Mouse (Mus musculus) intestine, embryonic 15.5 days (tissue): Measurements from ENCODE around the gene Gm10447. TPM values are rescaled to one million over a fixed set of nuclear protein-coding genes. Genes with fewer than 3 reads are reported as not detected.
"Not testable (repeated sequence)": the region's sequence is repeated elsewhere in the genome, so short reads cannot be mapped to it uniquely, and the experiment has no call there.

Source experiments
- ATAC-seq: fragments of 200-750 bp; cut with Nextera tagmentation; 2 replicates; pipeline ENCODE4 v1.8.0; 2017; ENCODE audit warnings: moderate TSS enrichment, moderate library complexity
- H3K27ac ChIP-seq: fragments of 300-500 bp; sonication (generic); 2 replicates; pipeline ENCODE4 v1.5.1; 2015; ENCODE audit warnings: mild to moderate bottlenecking, inconsistent platforms
- H3K27me3 ChIP-seq: fragments of 300-500 bp; sonication (generic); replicated peaks from 2 replicates; pipeline ENCODE4 v1.6.1; 2015; ENCODE audit warnings: inconsistent platforms
- H3K36me3 ChIP-seq: fragments of 300-500 bp; sonication (generic); 2 replicates; pipeline ENCODE4 v1.6.1; 2015; ENCODE audit warnings: inconsistent platforms
- H3K4me1 ChIP-seq: fragments of 300-500 bp; sonication (generic); replicated peaks from 2 replicates; pipeline ENCODE4 v1.6.1; 2015; ENCODE audit warnings: inconsistent platforms
- H3K4me2 ChIP-seq: fragments of 300-500 bp; sonication (generic); replicated peaks from 2 replicates; pipeline ENCODE4 v1.6.1; 2015; ENCODE audit warnings: mild to moderate bottlenecking, inconsistent platforms
- H3K4me3 ChIP-seq: fragments of 300-500 bp; sonication (generic); replicated peaks from 2 replicates; pipeline ENCODE4 v1.5.1; 2015; ENCODE audit warnings: inconsistent platforms
- H3K9ac ChIP-seq: fragments of 300-500 bp; sonication (generic); 2 replicates; pipeline ENCODE4 v1.6.1; 2015; ENCODE audit warnings: inconsistent platforms
- H3K9me3 ChIP-seq: fragments of 300-500 bp; sonication (generic); 2 replicates; pipeline ENCODE4 v1.6.1; 2016; ENCODE audit warnings: inconsistent platforms
- WGBS: fragments of 180-500 bp; shearing (Covaris S2); methylation state at CpG from one replicate; pipeline ENCODE4 v1.1.7; 2015; 5-methylcytosine and 5-hydroxymethylcytosine counted together
- polyA plus RNA-seq: library from polyadenylated mRNA; unstranded; fragments of >200 nt; fragmentation: Nextera tagmentation; extraction: Ambion mirVana; gene quantifications from 2 replicates; pipeline ENCODE4 v1.2.1, GENCODE M21; 2015

Gene Gm10447
- polyA plus RNA-seq, 1 experiment from 2014 or later: 0.10 TPM

DNA sequence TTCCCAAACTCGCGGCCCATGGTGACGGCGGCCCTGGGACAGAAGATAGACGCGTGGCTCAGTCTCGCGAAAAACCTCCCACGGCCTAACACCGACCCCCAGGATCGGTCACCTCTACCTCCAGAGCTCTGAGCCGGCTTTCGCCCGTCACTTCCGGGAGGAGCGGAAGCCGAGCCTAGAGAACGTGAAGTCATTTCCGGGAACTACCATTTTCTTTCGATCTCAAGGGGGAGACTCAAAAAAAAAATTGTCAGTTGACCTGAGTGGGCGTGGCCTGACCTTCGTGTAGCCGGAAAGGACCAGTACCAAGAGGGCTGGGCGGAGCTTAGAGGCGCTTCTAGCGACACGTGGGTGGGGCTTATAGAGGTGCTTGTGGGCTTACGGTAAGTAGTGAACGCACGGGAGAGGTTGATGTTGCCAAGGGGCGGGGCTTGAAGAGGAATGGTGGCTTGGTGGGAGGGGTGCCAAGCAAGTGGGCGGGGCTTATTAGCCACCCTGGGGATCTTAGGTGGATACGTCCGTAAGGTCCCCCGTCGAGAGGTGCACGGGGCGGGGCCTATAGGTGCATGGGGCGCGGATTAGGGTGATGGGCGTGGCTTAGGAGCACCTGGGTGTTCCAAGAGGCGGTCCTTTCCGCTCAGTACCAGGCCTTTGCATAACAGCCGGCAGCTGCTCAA lies 26.1 kb downstream of the Gm10447 start, which contains the start of the genes Uqcrq and Gdf9:
Gene Uqcrq, minus strand, starts transcription at position 162 of the 677 bp plus-strand sequence.
Gene Gdf9, plus strand, starts transcription at position 354 of the 677 bp plus-strand sequence.
- H3K27me3 ChIP-seq: no peaks in the 10 kb centered on the region
- H3K4me3 ChIP-seq: peak within 1 kb of the TSS; percentile 90
- peak within 1 kb of the TSS; percentile 91 for H3K9ac ChIP-seq
- H3K36me3 ChIP-seq: peaks cover 9% of the 10 kb centered on the region; the same call in 1 of the 2 replicates
- peak; percentile 96 for ATAC-seq
- peak within 1 kb of the TSS; percentile 78 for H3K4me2 ChIP-seq
- under 1% methylated on average over 44 of the region's 44 CpGs for WGBS
- H3K27ac ChIP-seq: peak within 1 kb of the TSS; percentile 85
- H3K9me3 ChIP-seq: no peaks in the 10 kb centered on the region
- H3K4me1 ChIP-seq: peaks cover 8% of the 10 kb centered on the region; the same call in 1 of the 2 replicates

DNA sequence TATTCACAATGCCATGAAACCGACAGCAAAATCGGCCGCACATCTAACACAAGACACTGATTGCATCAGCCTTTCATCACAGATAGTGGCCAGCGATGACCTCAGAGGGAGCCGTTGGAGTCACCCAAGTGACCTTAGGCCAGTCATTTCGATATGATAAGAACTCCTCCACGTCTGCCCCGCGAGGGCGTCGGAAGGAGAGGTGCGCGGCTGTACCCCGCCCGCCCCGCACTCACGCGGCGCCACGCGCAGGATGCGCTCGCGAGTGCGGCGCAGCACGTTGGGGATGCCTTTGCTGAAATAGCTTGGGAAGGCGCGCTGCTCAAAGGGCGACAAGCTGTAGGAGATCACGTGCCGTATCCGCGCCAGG lies 26.6 kb downstream of the Gm10447 start:
- Histone ChIP-seq H3K9ac (peak overlapping the region; percentile 91), H3K27me3 (no peaks in the 10 kb centered on the region), H3K4me1 (peaks cover 8% of the 10 kb centered on the region; the same call in 1 of the 2 replicates), H3K4me2 (peak overlapping the region; percentile 78), H3K4me3 (peak overlapping the region; percentile 90), H3K36me3 (peaks cover 9% of the 10 kb centered on the region; the same call in 1 of the 2 replicates), H3K9me3 (no peaks in the 10 kb centered on the region), H3K27ac (peak overlapping the region; percentile 85)
- WGBS: under 1% methylated on average over 34 of the region's 34 CpGs
- ATAC-seq: no peak

DNA sequence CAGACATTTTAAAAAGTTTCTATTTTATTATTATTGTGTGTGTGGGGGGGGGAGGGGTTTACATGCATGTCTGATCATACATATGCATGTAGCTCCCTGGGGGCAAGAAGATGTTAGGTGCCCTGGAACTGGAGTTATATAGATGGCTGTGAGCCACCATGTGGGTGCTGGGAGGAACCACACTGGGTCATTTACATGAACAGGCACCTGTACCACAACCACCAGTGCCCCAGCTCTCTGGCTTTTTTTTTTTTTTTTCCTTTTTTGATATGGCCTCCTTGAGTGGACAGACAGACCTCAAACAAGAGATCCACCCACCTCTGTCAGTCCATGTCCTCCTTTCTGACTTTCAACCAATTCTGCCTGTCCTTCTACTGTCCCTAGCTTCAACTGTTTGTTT lies 27.7 kb downstream of the Gm10447 start:
- H3K9ac ChIP-seq: no peak overlapping the region
- H3K9me3 ChIP-seq: no peaks in the 10 kb centered on the region
- H3K4me1 ChIP-seq: peaks cover 8% of the 10 kb centered on the region; the same call in 1 of the 2 replicates
- ATAC-seq: no peak
- H3K27me3 ChIP-seq: no peaks in the 10 kb centered on the region
- H3K4me3 ChIP-seq: peak overlapping the region; percentile 90; the same call in 1 of the 2 replicates
- H3K27ac ChIP-seq: no peak overlapping the region
- H3K4me2 ChIP-seq: peak overlapping the region; percentile 78
- peaks cover 9% of the 10 kb centered on the region; the same call in 1 of the 2 replicates for H3K36me3 ChIP-seq

DNA sequence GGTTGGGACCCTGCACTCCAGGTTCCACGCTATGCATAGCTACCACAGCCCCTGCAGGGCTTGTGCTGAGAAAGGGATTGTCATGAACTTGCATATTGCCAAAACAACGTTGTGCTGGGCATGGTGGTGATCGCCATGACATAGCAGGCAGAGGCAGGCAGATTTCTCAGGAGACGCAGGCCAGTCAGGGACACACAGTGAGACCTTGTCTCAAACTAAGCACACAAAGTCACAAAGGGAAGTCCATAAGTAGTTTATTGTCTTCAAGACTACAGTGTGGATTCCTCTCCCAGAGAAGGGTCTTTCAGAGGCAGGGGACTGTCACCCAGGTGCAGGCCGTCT lies 28.2 kb downstream of the Gm10447 start:
- Histone ChIP-seq H3K4me2 (no peak overlapping the region), H3K4me3 (no peak overlapping the region), H3K9me3 (no peaks in the 10 kb centered on the region), H3K36me3 (peaks cover 9% of the 10 kb centered on the region; the same call in 1 of the 2 replicates), H3K27ac (no peak overlapping the region), H3K27me3 (no peaks in the 10 kb centered on the region), H3K9ac (no peak overlapping the region), H3K4me1 (peaks cover 8% of the 10 kb centered on the region; the same call in 1 of the 2 replicates)
- no peak for ATAC-seq
- 97% methylated on average over 5 of the region's 5 CpGs for WGBS

DNA sequence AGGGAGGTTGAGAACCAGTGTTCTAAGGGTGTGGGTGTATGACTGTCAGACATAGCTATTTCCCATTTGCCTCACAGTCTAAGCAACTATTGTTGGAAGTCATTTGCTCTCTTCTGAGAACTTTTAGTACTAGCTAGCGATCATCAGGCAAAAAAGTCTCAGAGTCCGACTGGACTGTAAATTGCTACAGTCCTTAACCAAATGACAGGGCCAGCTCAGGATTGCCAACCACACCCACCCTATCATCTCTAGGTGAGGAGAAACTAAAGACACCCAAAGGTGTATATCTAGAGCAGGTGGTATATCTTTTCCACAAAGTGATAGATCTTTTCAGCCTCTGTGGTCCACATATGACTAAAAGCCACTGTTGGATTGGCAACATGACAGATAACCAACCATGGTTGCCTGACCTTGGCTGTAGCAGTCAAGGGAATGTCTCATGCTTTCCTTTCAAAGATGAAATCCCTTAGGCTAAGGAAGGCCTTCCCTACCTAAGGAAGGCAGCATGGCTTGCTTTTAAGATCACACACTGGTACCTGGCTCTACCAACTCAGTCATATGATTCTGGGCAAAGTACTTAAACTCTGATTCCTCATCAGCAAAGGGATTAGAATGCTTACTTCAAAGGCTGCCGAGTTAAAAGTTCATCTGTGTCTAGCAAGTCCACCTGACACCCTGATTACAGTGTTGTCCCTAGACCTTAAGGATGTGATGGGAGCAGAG lies 28.8 kb downstream of the Gm10447 start:
- Histone ChIP-seq H3K4me2 (no peak overlapping the region), H3K4me1 (peaks cover 8% of the 10 kb centered on the region; the same call in 1 of the 2 replicates), H3K9me3 (no peaks in the 10 kb centered on the region), H3K27me3 (no peaks in the 10 kb centered on the region), H3K4me3 (no peak overlapping the region), H3K9ac (no peak overlapping the region), H3K36me3 (peaks cover 9% of the 10 kb centered on the region; the same call in 1 of the 2 replicates), H3K27ac (no peak overlapping the region)
- WGBS: 87% methylated on average over 3 of the region's 3 CpGs
- ATAC-seq: no peak

DNA sequence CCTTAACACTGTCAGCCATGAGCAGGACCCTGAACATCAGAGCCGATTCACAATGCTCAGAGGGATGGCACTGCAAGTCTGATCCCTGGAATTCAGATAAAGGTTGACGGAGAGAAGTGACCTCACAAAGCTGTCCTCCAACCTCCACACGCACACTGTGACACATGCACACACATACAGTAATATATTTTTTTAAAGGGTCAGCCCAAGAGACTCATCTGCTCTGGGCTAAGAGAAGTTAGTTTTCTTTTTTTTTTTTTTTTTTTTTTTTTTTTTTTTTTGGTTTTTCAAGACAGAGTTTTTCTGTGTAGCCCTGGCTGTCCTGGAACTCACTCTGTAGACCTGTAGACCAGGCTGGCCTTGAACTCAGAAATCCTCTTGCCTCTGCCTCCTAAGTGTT lies 30.0 kb downstream of the Gm10447 start:
- H3K4me1 ChIP-seq, ATAC-seq, H3K36me3 ChIP-seq, H3K9ac ChIP-seq, H3K9me3 ChIP-seq, H3K4me3 ChIP-seq, H3K27me3 ChIP-seq, H3K4me2 ChIP-seq, H3K27ac ChIP-seq: not testable (repeated sequence)
- WGBS: 87% methylated on average over 3 of the region's 3 CpGs

DNA sequence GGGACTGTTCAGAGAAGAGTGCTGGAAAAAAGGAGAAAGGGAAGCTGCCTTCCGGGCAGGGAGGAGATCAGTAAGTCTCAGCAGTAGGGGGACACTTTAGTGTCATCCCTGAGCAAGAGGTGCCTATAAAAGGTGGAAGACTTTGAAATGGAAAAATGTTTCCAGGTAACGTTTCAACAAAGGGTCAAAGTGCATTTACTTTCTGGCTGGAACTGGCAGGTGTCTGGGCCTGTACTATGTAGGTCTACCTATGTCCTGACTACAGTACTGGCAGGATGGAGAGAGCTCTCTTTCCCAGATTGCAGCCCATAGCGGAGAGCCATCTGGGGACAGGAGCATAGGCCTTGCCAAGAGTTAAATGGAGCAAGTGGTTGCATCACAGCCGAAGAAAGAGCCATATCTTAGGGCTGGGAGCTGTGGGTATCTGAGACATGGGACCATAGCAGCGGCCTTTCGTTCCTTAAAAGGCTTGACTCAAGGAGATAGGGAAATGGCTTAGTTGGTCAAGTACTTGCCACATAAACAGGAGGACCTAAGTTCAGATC lies 31.1 kb downstream of the Gm10447 start:
- Histone ChIP-seq H3K27ac (no peak overlapping the region), H3K9me3 (no peaks in the 10 kb centered on the region), H3K4me1 (peaks cover 5% of the 10 kb centered on the region; the same call in 1 of the 2 replicates), H3K36me3 (peaks cover 9% of the 10 kb centered on the region; the same call in 1 of the 2 replicates), H3K4me3 (no peak overlapping the region), H3K9ac (no peak overlapping the region), H3K4me2 (no peak overlapping the region), H3K27me3 (no peaks in the 10 kb centered on the region)
- 79% methylated on average over 6 of the region's 6 CpGs for WGBS
- ATAC-seq: no peak

DNA sequence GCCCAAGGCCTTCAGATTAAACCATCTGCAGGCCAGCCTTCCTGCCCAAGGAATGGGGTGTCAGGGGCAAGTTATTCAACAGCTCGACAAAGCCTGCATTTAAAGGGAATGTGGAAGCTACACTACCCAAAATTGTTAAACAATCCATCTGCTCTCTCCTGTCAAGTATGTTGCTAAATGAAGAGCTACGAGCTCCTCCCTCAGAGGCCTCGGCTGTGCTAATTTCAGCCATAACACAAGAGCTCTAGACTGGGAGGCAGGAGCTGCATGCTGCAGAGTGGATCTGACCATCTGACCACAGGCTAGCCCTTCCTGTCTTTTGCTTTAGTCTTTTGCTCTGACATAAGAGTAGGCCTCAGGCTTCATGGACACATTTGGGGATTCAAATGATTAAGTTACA lies 31.7 kb downstream of the Gm10447 start:
- H3K4me2 ChIP-seq: no peak overlapping the region
- H3K4me1 ChIP-seq: peaks cover 5% of the 10 kb centered on the region; the same call in 1 of the 2 replicates
- no peak for ATAC-seq
- H3K9ac ChIP-seq: no peak overlapping the region
- WGBS: 55% methylated on average over 3 of the region's 3 CpGs
- no peaks in the 10 kb centered on the region for H3K9me3 ChIP-seq
- peaks cover 10% of the 10 kb centered on the region for H3K36me3 ChIP-seq
- H3K27ac ChIP-seq: no peak overlapping the region
- H3K27me3 ChIP-seq: no peaks in the 10 kb centered on the region
- H3K4me3 ChIP-seq: no peak overlapping the region

DNA sequence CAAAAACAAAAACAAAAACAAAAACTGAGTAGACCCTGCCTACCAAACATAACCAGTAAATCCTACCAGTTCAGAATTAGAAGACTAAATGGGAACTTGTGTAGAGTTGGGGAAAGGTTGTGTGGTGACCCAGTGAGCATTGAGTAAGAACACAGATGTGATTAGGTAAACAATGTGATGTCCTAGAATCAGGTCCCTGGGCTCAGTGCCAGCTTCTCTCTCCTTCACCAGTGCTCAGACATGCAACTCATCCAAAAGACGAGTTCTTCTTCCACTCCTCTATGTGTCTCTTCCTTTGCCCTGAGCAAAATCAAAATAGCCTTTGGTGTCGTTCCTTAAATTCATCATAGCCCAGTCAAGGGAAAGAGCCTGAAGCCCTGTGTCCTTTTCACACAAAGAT lies 32.1 kb downstream of the Gm10447 start:
- Histone ChIP-seq H3K9ac (no peak overlapping the region), H3K36me3 (peaks cover 14% of the 10 kb centered on the region), H3K27me3 (no peaks in the 10 kb centered on the region), H3K4me1 (peaks cover 5% of the 10 kb centered on the region; the same call in 1 of the 2 replicates), H3K9me3 (no peaks in the 10 kb centered on the region), H3K27ac (no peak overlapping the region), H3K4me2 (no peak overlapping the region), H3K4me3 (no peak overlapping the region)
- ATAC-seq: no peak
- 60% methylated on average over 2 of the region's 2 CpGs for WGBS

DNA sequence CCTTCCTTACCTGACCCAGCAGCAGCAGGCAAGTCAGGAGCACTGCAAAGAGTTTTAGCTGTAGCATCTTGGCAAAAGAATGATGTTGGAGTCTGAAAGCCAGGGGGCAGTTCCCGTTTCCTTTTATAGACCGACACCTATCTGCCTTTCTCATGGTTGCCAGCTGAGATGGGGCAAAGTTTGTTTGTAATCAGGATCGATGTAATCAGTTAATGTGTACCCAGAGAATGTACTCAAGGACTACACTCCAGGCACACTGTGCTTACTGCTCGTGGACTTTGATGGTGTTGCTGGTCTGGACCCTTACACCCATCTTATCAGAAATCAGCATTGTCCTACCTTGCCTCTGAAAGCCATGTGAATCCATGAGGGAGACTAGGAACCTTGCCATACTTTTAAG lies 33.9 kb downstream of the Gm10447 start, which contains the start of gene Leap2:
Gene Leap2, minus strand, starts transcription at position 135 of the 400 bp plus-strand sequence.
- Histone ChIP-seq H3K36me3 (peaks cover 10% of the 10 kb centered on the region), H3K4me3 (no peak within 1 kb of the TSS), H3K4me2 (no peak within 1 kb of the TSS), H3K27me3 (no peaks in the 10 kb centered on the region), H3K9ac (no peak within 1 kb of the TSS), H3K9me3 (no peaks in the 10 kb centered on the region), H3K4me1 (no peaks in the 10 kb centered on the region; the same call in 1 of the 2 replicates), H3K27ac (peak within 1 kb of the TSS; percentile 54)
- WGBS: 62% methylated on average over 4 of the region's 4 CpGs
- peak; percentile 83 for ATAC-seq

DNA sequence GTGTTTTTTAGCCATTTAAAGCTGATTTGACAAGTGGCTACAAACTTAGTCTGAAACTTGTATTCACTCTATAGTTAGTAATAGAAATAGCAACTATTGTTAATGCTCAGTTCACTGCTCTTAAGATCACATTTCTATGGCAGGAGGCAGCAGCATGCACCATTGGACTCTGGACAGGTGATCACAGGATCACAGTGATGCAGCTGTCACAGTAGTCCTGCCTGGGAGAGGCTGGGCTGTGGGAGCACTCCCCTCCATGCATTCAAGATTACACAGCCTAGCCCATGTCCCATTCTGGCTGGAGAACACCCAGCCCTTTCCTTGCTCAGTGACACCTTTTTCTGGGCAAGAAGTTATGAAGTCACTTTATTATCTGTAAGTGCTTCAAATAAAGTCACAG lies 38.9 kb downstream of the Gm10447 start:
- peak; percentile 81 for ATAC-seq
- Histone ChIP-seq H3K27ac (no peak overlapping the region), H3K36me3 (peaks cover 27% of the 10 kb centered on the region)

DNA sequence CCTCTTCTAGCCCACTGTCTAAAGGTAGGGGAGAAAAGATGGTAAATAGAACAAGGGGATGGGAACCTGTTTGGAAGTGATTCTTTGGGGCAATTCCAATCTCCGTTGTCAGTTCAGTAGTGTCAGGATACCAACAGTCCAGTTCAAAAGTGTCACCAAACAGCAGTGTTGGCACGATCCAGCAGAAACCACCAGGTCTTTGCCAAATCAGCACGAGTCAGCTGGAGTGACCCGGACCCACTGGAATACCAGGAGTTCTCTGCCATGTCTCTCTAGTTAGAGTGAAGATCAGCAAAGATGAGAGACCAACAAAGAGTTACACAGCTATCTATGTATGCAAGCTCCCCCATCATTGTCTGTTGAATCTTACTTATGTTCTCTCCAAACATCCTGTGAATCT lies 43.0 kb downstream of the Gm10447 start:
- H3K4me2 ChIP-seq: no peak overlapping the region
- H3K36me3 ChIP-seq: peaks cover 29% of the 10 kb centered on the region
- no peaks in the 10 kb centered on the region for H3K9me3 ChIP-seq
- H3K4me3 ChIP-seq: no peak overlapping the region
- H3K9ac ChIP-seq: no peak overlapping the region
- H3K27ac ChIP-seq: no peak overlapping the region
- no peaks in the 10 kb centered on the region for H3K4me1 ChIP-seq
- WGBS: 93% methylated on average over 4 of the region's 4 CpGs
- H3K27me3 ChIP-seq: no peaks in the 10 kb centered on the region
- no peak for ATAC-seq

More for the DNA sequence above, 38.9 kb downstream of the Gm10447 start:
- H3K9me3 ChIP-seq: no peaks in the 10 kb centered on the region
- H3K4me3 ChIP-seq: no peak overlapping the region
- H3K4me1 ChIP-seq: no peaks in the 10 kb centered on the region; the same call in 1 of the 2 replicates
- no peak overlapping the region for H3K9ac ChIP-seq
- no peaks in the 10 kb centered on the region for H3K27me3 ChIP-seq
- no peak overlapping the region for H3K4me2 ChIP-seq
